Mouse (Mus musculus) regulatory T cell (primary cell): ENCODE results near the gene Csf2rb2.
"Not testable (repeated sequence)": the region's sequence is repeated elsewhere in the genome, so short reads cannot be mapped to it uniquely, and the experiment has no call there.

Experiments used
- in situ Hi-C: fragments of 300-600 bp; cut with MboI, MseI; formaldehyde crosslinking; loops from one replicate; pipeline ENCODE4 v1.15.1; 2025; ENCODE audit warnings: high pct_unique_total_duplicates

Csf2rb2 gene

DNA sequence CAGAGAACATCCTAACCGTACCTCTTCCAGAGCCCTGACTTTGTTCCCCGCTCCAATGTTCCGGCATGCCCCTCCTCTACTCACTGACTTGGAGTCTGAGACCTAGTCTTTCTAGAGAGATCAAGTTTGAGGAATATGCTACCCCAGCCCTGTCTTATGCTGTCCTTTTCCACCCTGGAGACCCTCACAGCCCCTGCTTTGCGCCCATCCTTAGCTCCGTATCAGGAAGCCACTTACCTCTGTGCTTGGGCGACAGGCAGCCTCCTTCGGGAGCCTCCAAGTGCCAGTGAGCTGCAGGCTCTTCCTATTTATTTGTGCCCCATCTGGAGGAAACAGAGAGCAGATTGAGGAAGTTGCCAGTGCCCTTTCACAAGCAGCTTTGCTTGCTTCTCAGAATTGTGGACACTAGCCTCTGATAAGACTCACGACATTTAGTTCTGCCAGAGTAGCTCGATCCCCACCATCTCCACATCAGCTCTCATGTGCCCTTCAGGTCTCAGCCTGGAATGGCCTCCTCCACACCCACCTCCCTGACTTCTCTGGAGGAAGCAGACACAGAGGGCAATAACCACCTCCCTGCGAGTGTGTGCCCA lies at the start of gene Csf2rb2:
Csf2rb2 (minus strand) TSS at position 381 of the 593 bp plus-strand sequence.
- in situ Hi-C loops: no loop called here

GRCm38 (mm10) chr15:78354958-78355357 lies 49.4 kb upstream of the Csf2rb2 start:
- in situ Hi-C loops: loop anchor here (5.0 kb wide), 1 partner anchor 67 kb away; no protein-coding TSS in a partner anchor

GRCm38 (mm10) chr15:78351586-78352165 lies 46.2 kb upstream of the Csf2rb2 start:
- in situ Hi-C loops: loop anchor here (5.0 kb wide), 1 partner anchor 71 kb away; no protein-coding TSS in a partner anchor

- in situ Hi-C loops: no loop called here
These were observed 39.0 kb upstream of the Csf2rb2 start for GRCm38 (mm10) chr15:78344567-78344966.

- in situ Hi-C loops: no loop called here
These were observed 38.2 kb upstream of the Csf2rb2 start for GRCm38 (mm10) chr15:78343683-78344082.

DNA sequence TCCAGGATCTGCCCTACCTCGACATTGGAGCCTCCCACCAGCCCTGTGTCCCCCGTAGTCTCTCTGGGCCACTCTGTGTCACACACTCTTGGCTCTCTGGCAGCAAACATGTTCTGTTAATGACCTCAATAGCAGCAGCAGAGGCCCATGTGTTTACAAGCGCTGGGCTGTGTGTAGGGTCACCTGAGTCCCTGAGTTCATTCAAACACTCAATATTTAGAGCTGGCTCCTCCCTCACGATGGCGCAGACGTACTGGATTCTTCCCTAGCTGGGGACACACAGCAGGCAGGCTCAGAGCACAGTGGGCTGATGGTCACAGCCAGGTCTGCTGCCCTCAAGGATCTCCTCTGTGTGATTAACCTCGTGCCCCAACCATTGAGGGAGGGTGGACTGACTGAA lies 35.4 kb upstream of the Csf2rb2 start:
- in situ Hi-C loops: not testable (repeated sequence)

GRCm38 (mm10) chr15:78339627-78340423 lies 34.3 kb upstream of the Csf2rb2 start:
- in situ Hi-C loops: loop anchor here (5.0 to 10.0 kb wide), 2 partner anchors 88 to 155 kb away; no protein-coding TSS in a partner anchor

DNA sequence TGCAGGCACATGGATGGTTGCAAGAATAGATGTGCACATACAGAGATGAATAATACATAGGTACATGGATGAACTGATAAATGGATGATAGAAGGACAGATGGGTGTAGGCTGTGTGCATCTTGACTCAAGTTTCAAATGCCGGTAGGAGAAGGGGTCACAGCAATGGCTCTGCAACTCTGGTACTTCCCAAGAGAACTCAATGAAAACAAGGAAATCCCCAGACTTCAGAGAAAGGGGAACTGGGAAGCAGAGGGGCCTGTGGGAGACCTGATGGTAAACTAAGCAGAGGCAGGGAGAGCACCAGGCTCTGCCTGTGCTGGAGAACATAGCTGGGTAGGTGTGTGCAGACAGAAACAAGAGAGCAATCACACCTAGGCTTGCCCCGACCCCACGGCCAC lies 28.9 kb upstream of the Csf2rb2 start:
- in situ Hi-C loops: loop anchor here (10.0 kb wide), 1 partner anchor 150 kb away; no protein-coding TSS in a partner anchor

GRCm38 (mm10) chr15:78332981-78333380 lies 27.5 kb upstream of the Csf2rb2 start:
- in situ Hi-C loops: loop anchor here (10.0 kb wide), 1 partner anchor 148 kb away; no protein-coding TSS in a partner anchor

GRCm38 (mm10) chr15:78331523-78332340 lies 26.2 kb upstream of the Csf2rb2 start:
- in situ Hi-C loops: loop anchor here (10.0 kb wide), 1 partner anchor 147 kb away; no protein-coding TSS in a partner anchor

DNA sequence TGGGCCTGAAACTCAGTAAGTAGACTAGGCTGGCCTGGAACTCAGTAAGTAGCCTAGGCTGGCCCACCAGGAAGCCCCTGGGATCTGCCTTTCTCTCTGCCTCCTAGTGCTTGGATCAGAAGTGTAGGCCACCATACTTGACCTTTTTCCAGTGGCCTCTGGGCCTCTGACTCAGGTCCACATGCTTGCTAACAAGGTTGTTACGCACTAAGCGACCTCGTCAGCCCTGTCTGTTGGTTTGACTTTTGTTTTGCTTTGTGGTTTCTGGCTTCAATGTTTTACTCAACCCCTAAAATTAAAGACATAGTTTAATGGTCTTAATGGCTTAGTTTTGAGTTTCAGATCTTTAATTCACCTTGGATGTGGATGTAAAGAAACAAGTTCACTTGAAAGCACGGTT lies 25.2 kb upstream of the Csf2rb2 start:
- in situ Hi-C loops: loop anchor here (10.0 kb wide), 1 partner anchor 146 kb away; no protein-coding TSS in a partner anchor

DNA sequence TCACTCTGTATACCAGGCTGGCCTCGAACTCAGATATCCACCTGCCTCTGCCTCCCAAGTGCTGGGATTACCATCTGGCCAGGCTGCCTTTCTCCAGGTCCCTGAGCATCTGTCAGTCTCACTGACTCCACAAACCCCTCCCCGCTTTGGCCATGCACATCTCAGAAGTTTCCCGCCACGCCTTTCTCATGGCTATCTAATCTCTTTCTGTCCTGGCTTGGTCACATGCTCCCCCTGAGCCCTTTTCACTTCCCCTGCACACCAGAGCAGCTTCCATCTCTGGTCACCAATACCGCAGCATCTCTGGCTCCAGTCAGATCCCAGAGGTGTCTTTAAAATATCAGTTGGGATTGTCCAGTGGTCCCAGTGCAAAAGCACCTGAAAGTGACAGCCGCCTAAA lies 24.5 kb upstream of the Csf2rb2 start:
- in situ Hi-C loops: loop anchor here (10.0 kb wide), 1 partner anchor 145 kb away; no protein-coding TSS in a partner anchor

- in situ Hi-C loops: no loop called here
These were observed 23.1 kb upstream of the Csf2rb2 start for GRCm38 (mm10) chr15:78328520-78329097.

- in situ Hi-C loops: not testable (repeated sequence)
These were observed 22.3 kb upstream of the Csf2rb2 start for GRCm38 (mm10) chr15:78327753-78328341.

DNA sequence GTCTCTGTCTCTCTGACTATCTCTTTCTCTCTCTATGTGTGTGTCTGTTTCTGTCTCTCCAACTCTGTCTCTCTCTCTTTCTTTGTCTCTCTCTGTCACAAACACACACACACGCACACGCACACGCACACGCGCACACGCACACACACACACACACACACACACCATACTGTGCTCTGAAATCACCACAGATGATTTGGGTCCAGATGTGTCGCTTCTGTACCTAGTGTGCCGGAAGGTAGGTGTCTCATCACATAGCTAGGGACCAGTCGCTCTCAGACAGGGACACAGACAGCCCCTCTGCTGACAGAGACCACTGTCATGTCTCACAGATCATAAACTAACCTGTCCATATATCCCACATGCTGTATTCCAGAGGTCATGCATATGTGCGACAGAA lies 21.2 kb upstream of the Csf2rb2 start:
- in situ Hi-C loops: no loop called here

DNA sequence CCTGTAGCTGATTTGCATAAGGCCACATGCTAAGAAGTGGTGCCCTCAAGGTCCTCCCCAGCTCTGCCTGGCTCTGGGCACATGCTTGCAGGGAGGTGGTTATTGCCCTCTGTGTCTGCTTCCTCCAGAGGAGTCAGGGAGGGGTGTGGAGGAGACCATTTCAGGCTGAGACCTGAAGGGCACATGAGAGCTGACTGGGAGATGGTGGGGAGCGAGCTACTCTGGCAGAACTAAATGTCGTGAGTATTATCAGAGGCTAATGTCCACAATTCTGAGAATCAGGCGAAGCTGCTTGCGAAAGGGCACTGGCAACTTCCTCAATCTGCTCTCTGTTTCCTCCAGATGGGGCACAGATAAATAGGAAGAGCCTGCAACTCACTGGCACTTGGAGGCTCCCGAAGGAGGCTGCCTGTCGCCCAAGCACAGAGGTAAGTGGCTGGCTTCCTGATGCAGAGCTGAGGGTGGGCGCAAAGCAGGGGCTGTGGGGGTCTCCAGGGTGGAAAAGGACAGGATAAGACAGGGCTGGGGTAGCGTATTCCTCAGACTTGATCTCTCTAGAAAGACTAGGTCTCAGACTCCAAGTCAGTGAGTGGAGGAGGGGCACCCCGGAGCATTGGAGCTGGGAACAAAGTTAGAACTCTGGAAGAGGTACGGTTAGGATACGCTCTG lies 20.3 kb upstream of the Csf2rb2 start, which contains the start of gene Csf2rb:
Csf2rb (plus strand) TSS at position 82 of the 669 bp plus-strand sequence.
- in situ Hi-C loops: no loop called here

- in situ Hi-C loops: no loop called here
These were observed 18.8 kb upstream of the Csf2rb2 start for GRCm38 (mm10) chr15:78324294-78324693.

DNA sequence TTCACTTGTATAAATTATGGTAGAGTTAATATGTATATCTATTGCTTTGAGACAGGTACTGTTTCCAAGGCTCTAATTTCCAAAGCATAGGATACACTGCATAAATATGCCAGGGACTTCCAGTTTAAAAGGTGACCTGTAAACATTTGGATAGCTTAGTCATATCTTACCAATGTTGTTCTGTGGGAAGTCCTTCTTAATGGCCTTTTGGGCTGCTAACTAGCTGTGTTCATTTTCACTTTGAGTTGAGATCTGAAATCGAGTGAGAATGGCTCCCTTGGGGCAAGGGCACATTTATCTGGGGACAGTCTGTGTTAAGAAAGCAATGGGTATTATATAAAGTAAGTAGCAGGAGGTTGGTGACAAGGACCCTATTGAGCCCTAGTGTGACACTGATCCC lies 17.8 kb upstream of the Csf2rb2 start:
- in situ Hi-C loops: no loop called here

DNA sequence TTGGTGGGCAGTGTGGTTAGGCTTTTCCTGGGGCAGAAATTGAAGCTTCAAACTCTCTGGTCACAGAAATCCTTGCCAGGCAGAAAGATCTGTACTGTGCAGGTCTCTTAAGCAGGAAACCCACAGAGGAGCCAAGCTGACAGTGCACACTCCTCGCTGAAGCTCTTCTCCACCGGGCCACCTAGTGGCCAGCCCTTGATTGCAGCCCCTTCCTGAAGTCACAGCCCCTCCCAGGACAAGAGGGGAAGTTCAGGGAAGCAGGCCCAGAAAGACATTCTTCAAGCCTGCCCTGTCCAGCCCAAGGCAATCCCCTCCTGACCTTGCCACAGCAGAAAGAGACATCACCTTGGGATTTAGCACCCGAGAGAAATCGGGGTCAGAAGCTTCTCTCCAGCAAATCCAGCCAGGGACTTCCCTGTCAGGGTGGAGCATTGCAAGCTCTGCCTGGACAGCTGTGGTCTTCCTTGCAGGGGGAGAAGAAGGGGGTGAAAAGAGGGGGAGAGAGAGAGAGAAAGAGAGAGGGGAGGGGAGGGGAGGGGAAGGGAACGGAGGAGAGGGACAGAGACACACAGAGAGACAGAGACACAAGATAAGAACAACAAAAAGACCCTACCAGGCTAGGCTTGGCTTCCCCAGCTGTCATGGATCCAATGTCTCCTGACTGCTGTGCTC lies 15.4 kb upstream of the Csf2rb2 start:
- in situ Hi-C loops: no loop called here
